Mouse (Mus musculus) lung, embryonic 15.5 days (tissue): ENCODE results near the gene Pdxp. TPM values are rescaled to one million over a fixed set of nuclear protein-coding genes. Genes with fewer than 3 reads are reported as not detected.

ENCODE experiments used
- ATAC-seq: fragments of 200-750 bp; cut with Nextera tagmentation; 2 replicates; pipeline ENCODE4 v1.8.0; 2017; ENCODE audit warnings: moderate number of reproducible peaks, borderline replicate concordance; ENCODE audit not compliant: low FRiP score, low TSS enrichment; ENCODE audit errors: extremely low read depth
- H3K27ac ChIP-seq: fragments of 300-500 bp; sonication (generic); 2 replicates; pipeline ENCODE4 v1.5.1; 2015; ENCODE audit warnings: moderate library complexity, mild to moderate bottlenecking, inconsistent platforms
- H3K27me3 ChIP-seq: fragments of 300-500 bp; sonication (generic); 2 replicates; pipeline ENCODE4 v1.6.1; 2015; ENCODE audit warnings: inconsistent platforms
- H3K36me3 ChIP-seq: fragments of 300-500 bp; sonication (generic); 2 replicates; pipeline ENCODE4 v1.6.1; 2015; ENCODE audit warnings: inconsistent platforms
- H3K4me1 ChIP-seq: fragments of 300-500 bp; sonication (generic); 2 replicates; pipeline ENCODE4 v1.6.1; 2015; ENCODE audit warnings: inconsistent platforms
- H3K4me2 ChIP-seq: fragments of 300-500 bp; sonication (generic); 2 replicates; pipeline ENCODE4 v1.6.1; 2015; ENCODE audit warnings: inconsistent platforms, mild to moderate bottlenecking, moderate library complexity
- H3K4me3 ChIP-seq: fragments of 300-500 bp; sonication (generic); 2 replicates; pipeline ENCODE4 v1.5.1; 2015; ENCODE audit warnings: mild to moderate bottlenecking, inconsistent platforms
- H3K9ac ChIP-seq: fragments of 300-500 bp; sonication (generic); 2 replicates; pipeline ENCODE4 v1.6.1; 2015; ENCODE audit warnings: inconsistent platforms
- H3K9me3 ChIP-seq: fragments of 300-500 bp; sonication (generic); 2 replicates; pipeline ENCODE4 v1.6.1; 2016; ENCODE audit warnings: inconsistent platforms
- WGBS: fragments of 180-500 bp; shearing (Covaris S2); methylation state at CpG from one replicate; pipeline ENCODE4 v1.1.7; 2015; 5-methylcytosine and 5-hydroxymethylcytosine counted together
- polyA plus RNA-seq: library from polyadenylated mRNA; unstranded; fragments of >200 nt; fragmentation: Nextera tagmentation; extraction: Ambion mirVana; gene quantifications from 2 replicates; pipeline ENCODE4 v1.2.1, GENCODE M21; 2015

The Pdxp gene
- polyA plus RNA-seq: 13.3 and 13.8 TPM in 2 replicates

DNA sequence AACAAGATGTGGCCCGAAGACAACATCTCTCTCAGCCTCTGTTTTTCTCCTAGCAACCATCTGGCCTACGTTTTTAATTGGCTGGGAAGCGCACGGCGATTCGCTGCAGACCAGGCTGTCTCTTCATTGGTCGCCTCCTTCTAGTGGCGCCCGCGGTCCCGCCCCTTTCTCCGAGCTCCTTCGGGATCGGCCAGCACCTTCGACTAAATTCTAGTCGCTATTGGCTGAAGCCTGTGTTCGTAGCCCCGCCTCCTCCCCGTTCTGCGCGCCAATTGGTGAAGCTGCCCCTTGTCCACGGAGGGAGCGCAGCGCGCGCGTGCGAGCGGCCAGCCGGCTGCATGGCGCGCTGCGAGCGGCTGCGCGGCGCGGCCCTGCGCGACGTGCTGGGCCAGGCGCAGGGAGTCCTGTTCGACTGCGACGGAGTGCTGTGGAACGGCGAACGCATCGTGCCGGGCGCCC lies at the start of gene Pdxp:
Gene Pdxp (plus strand): TSS at position 288 of the 459 bp plus-strand sequence.
- Histone ChIP-seq H3K9ac (peak within 1 kb of the TSS; percentile 64), H3K4me3 (peak within 1 kb of the TSS; percentile 65), H3K36me3 (peaks cover 29% of the 10 kb centered on the region), H3K4me1 (peaks cover 33% of the 10 kb centered on the region), H3K4me2 (peak within 1 kb of the TSS; percentile 97), H3K27me3 (no peaks in the 10 kb centered on the region), H3K9me3 (no peaks in the 10 kb centered on the region), H3K27ac (peak within 1 kb of the TSS; percentile 87)
- under 1% methylated on average over 50 of the region's 51 CpGs for WGBS
- peak; percentile 93 for ATAC-seq

DNA sequence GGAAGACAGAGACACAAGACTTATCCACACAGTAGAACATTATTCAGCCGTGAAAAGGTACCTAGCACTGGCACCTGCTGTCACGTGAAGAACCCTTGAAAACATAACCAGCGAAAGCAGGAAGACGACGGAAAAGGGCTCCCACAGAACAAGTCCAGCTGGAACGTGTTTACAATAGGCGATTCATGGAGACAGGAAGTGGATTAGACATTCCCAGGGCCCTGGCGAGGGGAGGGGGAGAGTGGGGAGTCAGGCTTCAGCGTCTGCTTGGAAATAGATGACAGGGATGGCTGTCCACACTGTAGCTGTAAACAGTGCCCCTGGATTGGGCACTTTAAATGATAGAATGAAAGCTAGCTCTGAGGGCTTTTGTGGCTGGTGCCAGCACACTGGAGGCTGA lies 45.3 kb upstream of the Pdxp start:
- Histone ChIP-seq H3K4me3 (no peak overlapping the region), H3K4me2 (peak overlapping the region; percentile 10; the same call in 1 of the 2 replicates), H3K36me3 (no peaks in the 10 kb centered on the region), H3K4me1 (peaks cover 36% of the 10 kb centered on the region), H3K9ac (no peak overlapping the region), H3K27ac (peak overlapping the region; percentile 95), H3K27me3 (no peaks in the 10 kb centered on the region), H3K9me3 (no peaks in the 10 kb centered on the region)
- WGBS: 4% methylated on average over 9 of the region's 9 CpGs
- peak; percentile 89 for ATAC-seq

DNA sequence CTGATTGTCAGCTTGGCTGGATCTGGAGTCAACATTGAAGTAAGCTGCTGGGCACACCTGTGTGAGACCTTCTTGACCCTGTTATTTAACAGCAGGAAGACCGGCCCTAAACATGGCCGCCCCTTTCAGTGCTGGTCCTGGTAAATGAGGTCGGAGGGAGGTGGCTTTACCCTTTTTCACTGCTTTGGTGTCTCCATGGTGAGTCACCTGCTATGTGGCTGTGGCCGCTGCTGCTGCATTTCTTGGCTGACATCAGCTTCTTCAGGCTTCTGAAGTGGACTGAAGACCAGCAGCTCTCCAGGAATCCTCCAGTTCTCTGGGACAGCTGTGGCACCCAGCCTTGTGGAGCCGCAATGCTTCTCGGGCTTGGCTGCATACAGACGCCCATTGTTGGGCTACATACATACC lies 44.9 kb upstream of the Pdxp start:
- ATAC-seq: peak; percentile 53
- no peak overlapping the region for H3K9ac ChIP-seq

DNA sequence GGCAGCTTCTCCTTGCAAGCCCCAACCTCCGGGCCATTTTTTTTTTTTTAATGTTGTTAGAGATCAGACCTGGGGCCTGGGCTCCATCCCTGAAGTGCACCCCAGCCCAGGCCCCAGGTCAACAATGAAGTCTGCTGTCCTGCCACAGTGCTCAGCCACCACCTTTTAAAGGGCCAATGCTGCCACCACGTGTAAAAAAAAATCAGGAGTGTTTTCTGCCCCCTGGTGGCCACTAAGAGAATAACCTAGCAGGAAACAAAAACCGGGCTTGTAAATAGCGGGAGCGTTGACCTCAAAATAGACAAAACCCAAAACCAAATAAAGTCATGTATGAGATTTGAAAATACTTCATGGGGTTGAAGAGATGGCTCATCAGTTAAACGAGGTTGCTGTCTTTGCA lies 43.9 kb upstream of the Pdxp start:
- Histone ChIP-seq H3K9me3 (no peaks in the 10 kb centered on the region), H3K36me3 (no peaks in the 10 kb centered on the region), H3K27me3 (no peaks in the 10 kb centered on the region), H3K4me2 (no peak overlapping the region), H3K4me1 (peaks cover 40% of the 10 kb centered on the region), H3K4me3 (no peak overlapping the region), H3K9ac (no peak overlapping the region), H3K27ac (peak overlapping the region; percentile 30; the same call in 1 of the 2 replicates)
- 27% methylated on average over 6 of the region's 6 CpGs for WGBS
- no peak for ATAC-seq

More for the DNA sequence above, 44.9 kb upstream of the Pdxp start:
- 32% methylated on average over 7 of the region's 7 CpGs for WGBS
- H3K27ac ChIP-seq: peak overlapping the region; percentile 95
- no peak overlapping the region for H3K4me3 ChIP-seq
- H3K4me1 ChIP-seq: peaks cover 35% of the 10 kb centered on the region
- H3K4me2 ChIP-seq: peak overlapping the region; percentile 10; the same call in 1 of the 2 replicates
- H3K36me3 ChIP-seq: no peaks in the 10 kb centered on the region
- H3K27me3 ChIP-seq: no peaks in the 10 kb centered on the region
- no peaks in the 10 kb centered on the region for H3K9me3 ChIP-seq

DNA sequence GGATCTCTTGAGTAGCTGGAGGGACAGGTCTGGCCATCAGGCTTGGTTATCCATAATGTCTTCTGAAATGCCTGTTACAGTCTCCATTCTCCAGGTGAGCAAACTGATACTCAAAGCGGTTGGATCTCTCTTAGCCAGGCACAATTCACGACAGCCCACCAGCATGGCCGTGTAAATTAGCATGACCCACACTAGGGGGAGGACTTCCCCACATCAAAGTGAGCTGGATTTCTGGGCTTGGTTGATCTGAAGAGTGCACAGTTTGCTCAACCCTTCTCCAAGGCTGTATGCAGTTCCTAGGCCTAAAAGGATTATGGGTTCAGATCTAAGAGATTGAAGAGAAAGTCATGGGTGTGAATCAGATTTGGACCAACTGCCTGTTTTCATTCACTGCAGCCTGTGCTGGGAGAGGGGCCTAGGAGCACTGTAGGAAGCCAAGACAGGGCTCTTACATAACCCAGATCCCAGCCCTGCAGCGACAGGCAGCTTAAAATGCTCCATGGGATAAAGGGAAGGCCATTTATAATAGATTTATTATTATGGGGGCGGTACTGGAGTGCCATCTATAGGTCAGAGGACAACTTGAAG lies 41.6 kb upstream of the Pdxp start:
- H3K9me3 ChIP-seq: no peaks in the 10 kb centered on the region
- H3K4me1 ChIP-seq: peaks cover 57% of the 10 kb centered on the region
- H3K4me3 ChIP-seq: no peak overlapping the region
- no peak overlapping the region for H3K9ac ChIP-seq
- ATAC-seq: no peak
- H3K4me2 ChIP-seq: no peak overlapping the region
- H3K27me3 ChIP-seq: no peaks in the 10 kb centered on the region
- H3K27ac ChIP-seq: 0 out of 2 replicates have a peak overlapping the region, but pooled peaks have one; percentile 20
- WGBS: 45% methylated on average over 5 of the region's 5 CpGs
- no peaks in the 10 kb centered on the region for H3K36me3 ChIP-seq

DNA sequence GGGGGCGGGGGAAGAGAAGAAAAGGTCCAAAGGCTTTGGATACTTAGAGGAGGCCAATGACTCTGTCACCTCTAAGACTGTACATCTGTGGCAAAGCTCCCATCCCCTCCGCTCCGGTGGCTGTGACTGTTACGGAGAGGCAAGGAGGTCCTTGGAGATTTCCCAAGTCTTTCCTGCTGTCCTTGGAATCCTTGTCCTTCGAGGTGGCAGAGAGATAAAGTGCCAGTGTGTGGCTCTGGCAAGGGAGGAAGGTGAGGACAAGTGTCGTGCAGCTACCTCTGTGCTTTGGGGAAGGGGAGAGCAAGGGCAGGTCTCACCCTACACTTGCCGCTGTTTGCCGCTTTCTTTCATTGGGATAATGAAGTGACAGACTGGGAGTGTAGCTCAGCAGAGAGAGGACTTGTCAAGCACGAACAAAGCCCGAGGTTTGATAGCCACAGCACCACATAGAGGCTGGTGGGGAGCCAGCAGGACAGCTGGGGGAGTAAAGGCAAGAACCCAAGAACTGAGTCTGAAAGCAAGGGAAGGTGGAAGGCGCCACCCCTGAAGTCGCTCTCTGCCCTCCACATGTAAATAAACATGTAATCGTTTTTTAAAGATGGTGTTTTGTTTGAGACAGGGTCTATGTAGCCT lies 39.8 kb upstream of the Pdxp start:
- H3K4me1 ChIP-seq: peaks cover 50% of the 10 kb centered on the region
- H3K4me2 ChIP-seq: no peak overlapping the region
- no peaks in the 10 kb centered on the region for H3K9me3 ChIP-seq
- H3K4me3 ChIP-seq: no peak overlapping the region
- peak overlapping the region; percentile 23; the same call in 1 of the 2 replicates for H3K9ac ChIP-seq
- peak overlapping the region; percentile 1; the same call in 1 of the 2 replicates for H3K27ac ChIP-seq
- 35% methylated on average over 13 of the region's 13 CpGs for WGBS
- H3K27me3 ChIP-seq: no peaks in the 10 kb centered on the region
- ATAC-seq: no peak
- H3K36me3 ChIP-seq: no peaks in the 10 kb centered on the region

DNA sequence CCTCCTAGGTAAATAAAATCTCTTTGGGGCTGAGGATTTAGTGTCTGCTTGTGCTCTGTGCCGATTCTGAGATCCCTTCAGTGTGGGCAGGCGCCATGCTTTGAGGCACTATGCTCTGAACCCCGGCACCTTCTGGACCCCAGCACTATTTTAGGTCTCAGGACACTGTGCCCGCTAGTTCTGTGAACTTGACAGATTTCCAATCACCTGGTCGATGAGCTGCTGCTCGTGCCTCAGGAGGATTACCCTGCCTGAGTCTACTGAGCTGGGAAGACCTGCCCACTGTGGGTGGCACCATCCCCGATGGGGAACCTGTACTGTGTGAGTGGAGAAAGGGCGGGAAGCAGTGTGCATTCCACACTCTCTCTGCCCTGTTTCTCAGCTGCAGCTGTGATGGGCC lies 38.7 kb upstream of the Pdxp start:
- ATAC-seq: no peak
- Histone ChIP-seq H3K9me3 (no peaks in the 10 kb centered on the region), H3K4me2 (no peak overlapping the region), H3K36me3 (0 out of 2 replicates have a peak, but pooled peaks cover 2% of the 10 kb centered on the region), H3K9ac (no peak overlapping the region), H3K27ac (peak overlapping the region; percentile 99), H3K4me3 (no peak overlapping the region), H3K4me1 (peaks cover 56% of the 10 kb centered on the region), H3K27me3 (no peaks in the 10 kb centered on the region)
- WGBS: 70% methylated on average over 8 of the region's 8 CpGs

DNA sequence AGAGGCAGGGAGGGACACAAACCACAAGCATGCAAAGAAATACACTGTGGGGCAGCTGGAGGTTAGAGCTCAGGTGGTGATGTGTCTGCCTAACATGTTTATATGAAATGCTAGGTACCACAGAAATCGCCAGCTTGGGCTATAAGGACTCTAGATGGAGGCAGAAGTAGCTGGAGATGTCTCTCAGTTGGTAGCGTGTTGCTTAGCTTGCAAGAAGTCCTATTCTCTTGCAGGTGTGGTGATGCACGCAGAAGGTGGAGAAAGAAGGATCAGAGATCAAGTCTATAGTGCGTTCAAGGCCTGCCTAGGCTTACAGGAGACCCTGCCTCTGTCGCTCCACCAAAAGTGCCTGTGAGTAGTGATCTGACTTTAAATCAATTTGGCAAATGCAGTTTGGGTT lies 38.2 kb upstream of the Pdxp start:
- no peak for ATAC-seq
- Histone ChIP-seq H3K9me3 (no peaks in the 10 kb centered on the region), H3K27ac (peak overlapping the region; percentile 99), H3K4me3 (peak overlapping the region; percentile 70; the same call in 1 of the 2 replicates), H3K36me3 (peaks cover 8% of the 10 kb centered on the region; the same call in 1 of the 2 replicates), H3K27me3 (no peaks in the 10 kb centered on the region), H3K4me1 (peaks cover 61% of the 10 kb centered on the region), H3K9ac (no peak overlapping the region), H3K4me2 (peak overlapping the region; percentile 89)
- 66% methylated on average over 5 of the region's 5 CpGs for WGBS

DNA sequence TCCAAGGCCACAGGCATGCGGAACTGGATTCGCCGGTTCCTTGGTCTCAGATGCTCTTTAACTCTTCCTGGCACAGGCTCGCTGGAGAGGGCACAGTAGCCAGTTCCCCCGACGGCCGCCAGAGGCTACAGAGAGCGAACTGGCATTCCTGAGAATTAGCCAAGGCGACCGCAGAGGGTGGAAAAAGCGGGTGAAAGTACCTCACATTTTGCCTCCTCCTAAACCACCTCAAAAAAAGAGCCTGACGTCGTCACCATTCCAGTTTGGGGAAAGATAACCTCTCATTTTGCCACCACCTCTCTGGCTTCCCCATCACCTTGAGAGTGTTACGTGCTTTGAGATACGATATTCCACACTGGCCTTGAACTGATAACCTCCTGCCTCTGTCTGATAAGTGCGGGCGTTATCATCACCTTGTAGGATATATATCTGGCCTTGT lies 37.4 kb upstream of the Pdxp start:
- H3K9me3 ChIP-seq: no peaks in the 10 kb centered on the region
- H3K27ac ChIP-seq: peak overlapping the region; percentile 99
- peaks cover 61% of the 10 kb centered on the region for H3K4me1 ChIP-seq
- H3K9ac ChIP-seq: peak overlapping the region; percentile 86
- ATAC-seq: peak; percentile 11; the same call in 1 of the 2 replicates
- H3K27me3 ChIP-seq: no peaks in the 10 kb centered on the region
- WGBS: 2% methylated on average over 17 of the region's 17 CpGs
- peak overlapping the region; percentile 70 for H3K4me3 ChIP-seq
- peak overlapping the region; percentile 89 for H3K4me2 ChIP-seq
- H3K36me3 ChIP-seq: peaks cover 14% of the 10 kb centered on the region

DNA sequence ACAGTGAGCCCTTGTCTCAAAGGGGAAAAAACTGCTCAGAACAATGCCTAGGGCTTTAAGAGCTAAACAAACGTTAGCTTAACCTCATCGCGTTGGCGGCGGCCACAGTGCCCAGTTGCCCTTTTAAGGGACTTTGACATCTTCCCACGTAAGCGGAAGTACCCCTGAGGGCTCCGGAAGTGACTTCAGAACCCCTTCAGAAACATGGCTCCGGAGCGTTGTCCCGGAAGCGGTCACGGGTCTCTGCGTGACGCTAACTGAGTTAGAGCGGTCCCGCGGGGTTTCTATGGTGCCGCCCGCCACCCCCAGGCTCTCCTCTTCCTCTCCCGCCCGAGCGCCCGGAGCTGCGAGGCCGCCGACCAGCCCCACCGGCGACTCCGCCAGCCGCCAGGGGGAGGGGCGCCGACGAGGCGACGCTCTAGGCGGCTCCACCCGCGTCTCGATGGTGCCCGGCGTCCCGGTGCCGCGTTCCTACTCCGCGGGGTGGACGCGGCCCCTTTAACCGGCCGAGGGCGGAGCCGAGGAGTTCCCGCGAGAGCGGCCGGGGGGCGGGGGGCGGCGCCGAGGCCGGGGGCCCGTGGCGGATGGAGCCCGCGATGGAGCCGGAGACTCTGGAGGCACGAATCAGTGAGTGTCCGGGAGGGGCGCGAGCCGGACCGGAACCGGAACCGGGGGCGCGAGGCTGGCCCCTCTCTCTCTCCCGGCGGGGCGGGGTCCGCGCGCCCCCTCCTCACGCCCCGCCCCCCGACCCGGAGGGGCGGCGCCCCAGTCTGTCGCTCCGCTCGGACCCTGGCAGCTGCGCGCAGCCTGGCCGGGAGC lies 36.5 kb upstream of the Pdxp start, which contains the start of gene Gga1:
Gene Gga1 (plus strand): TSS at position 200 of the 819 bp plus-strand sequence.
- H3K4me3 ChIP-seq: peak within 1 kb of the TSS; percentile 70
- peak within 1 kb of the TSS; percentile 99 for H3K27ac ChIP-seq
- peaks cover 24% of the 10 kb centered on the region for H3K36me3 ChIP-seq
- H3K9ac ChIP-seq: peak within 1 kb of the TSS; percentile 86
- H3K4me1 ChIP-seq: peaks cover 56% of the 10 kb centered on the region
- no peaks in the 10 kb centered on the region for H3K27me3 ChIP-seq
- H3K4me2 ChIP-seq: peak within 1 kb of the TSS; percentile 89
- no peaks in the 10 kb centered on the region for H3K9me3 ChIP-seq
- peak; percentile 88 for ATAC-seq
- under 1% methylated on average over 70 of the region's 95 CpGs for WGBS

DNA sequence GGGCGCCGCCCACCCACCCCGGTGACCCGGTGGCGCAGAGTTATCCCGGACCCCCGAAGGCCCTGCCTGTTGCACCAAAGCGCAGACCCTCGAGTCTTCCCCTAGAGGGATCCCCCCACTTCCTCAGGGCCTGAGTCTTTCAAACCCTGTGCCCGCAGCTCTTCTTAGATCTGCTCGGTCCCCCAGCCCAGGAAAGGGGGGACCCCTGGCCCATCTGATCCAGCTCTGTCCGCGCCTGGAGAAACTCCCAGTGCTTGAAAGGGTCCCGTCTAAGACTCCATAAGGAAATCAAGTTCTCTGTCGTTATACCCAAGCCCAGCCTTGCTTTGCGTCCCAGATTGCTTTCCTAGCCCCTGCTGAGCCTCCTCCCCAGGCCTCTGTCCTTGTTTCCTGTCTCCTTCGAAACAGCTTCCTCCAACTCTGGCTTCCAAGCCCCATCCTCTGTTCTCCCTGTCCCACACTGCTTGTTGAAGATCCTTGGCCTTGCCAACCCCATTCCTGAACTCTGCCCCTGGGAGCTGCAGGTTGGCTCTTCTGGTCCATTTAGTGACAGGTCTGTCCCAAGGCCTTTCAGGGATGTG lies 35.8 kb upstream of the Pdxp start:
- no peak; the same call in 1 of the 2 replicates for ATAC-seq
- H3K27ac ChIP-seq: peak overlapping the region; percentile 99
- H3K4me3 ChIP-seq: peak overlapping the region; percentile 70
- H3K4me1 ChIP-seq: peaks cover 54% of the 10 kb centered on the region
- no peaks in the 10 kb centered on the region for H3K27me3 ChIP-seq
- peak overlapping the region; percentile 86 for H3K9ac ChIP-seq
- H3K36me3 ChIP-seq: peaks cover 31% of the 10 kb centered on the region
- under 1% methylated on average over 17 of the region's 17 CpGs for WGBS
- peak overlapping the region; percentile 89 for H3K4me2 ChIP-seq
- H3K9me3 ChIP-seq: no peaks in the 10 kb centered on the region
